Mouse (Mus musculus) cortical plate, adult 2 months (tissue): ENCODE measurements around the gene Pnp2.

Experiments used
- CTCF ChIP-seq: fragments of 200-500 bp; IDR thresholded peaks from 2 replicates; pipeline ENCODE4 v1.5.1; 2011; ENCODE audit warnings: mild to moderate bottlenecking, control low read depth, low read length; ENCODE audit not compliant: insufficient read depth; ENCODE audit errors: extremely low read depth
- POLR2A ChIP-seq: fragments of 200-500 bp; IDR thresholded peaks from 2 replicates; pipeline ENCODE4 v1.6.1; 2011; ENCODE audit warnings: mild to moderate bottlenecking, low read length, control low read depth; ENCODE audit not compliant: insufficient read depth; ENCODE audit errors: extremely low read depth

GRCm38 (mm10) chr14:50969041-50969440 lies 13.2 kb downstream of the Pnp2 start:
- TF ChIP-seq CTCF: no peak
- TF ChIP-seq POLR2A: no peak
